Mouse (Mus musculus) retina, adult 2 months (tissue): ENCODE measurements around the gene Vmac.

Experiments
- DNase-seq: peaks from one replicate; pipeline ENCODE4 v3.0.0-alpha.2; 2012; ENCODE audit warnings: low read depth, low spot score

The Vmac gene

DNA sequence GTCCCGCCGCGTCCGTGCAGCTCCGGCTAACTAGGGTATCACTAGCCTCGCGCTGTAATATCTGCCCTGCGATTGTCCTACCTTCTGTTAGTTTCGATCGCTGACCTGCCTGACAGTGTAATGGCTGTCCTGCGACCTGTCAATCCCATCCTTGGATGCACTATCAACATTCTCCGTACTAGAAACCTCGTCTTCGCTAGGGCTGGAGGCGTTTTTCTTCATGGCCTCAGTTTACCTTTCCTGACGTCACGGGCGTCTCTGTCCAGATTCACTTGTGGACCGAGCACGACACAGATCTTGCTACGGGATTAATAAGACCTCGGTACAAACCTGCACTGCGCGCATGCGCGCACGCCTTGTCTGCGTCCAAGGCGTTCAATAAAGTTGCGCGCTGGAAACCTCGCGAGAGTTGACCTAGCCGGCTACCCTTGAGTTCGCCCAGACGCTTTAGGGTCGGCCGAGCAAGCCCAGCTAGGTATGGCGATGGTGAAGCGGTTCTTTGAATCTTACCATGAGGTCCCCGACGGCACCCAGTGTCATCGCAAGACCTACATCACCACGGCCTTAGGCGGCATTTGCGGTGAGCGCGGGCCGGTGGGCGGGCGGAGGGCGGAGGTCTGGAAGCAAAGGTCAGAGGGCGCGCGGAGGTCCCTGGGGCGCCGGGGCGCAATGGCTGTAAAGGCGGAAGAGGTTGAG, at the start of gene Vmac, which contains the start of gene Ndufa11:
TSS of gene Vmac (minus strand) at position 660 of the 696 bp plus-strand sequence.
TSS of gene Ndufa11 (plus strand) at position 405 of the 696 bp plus-strand sequence.
- peak; percentile 96 for DNase-seq

- no peak for DNase-seq
These were observed 49.0 kb upstream of the Vmac start for GRCm38 (mm10) chr17:56766631-56767405.

GRCm38 (mm10) chr17:56765431-56765830, 47.6 kb upstream of the Vmac start:
- no peak for DNase-seq

DNA sequence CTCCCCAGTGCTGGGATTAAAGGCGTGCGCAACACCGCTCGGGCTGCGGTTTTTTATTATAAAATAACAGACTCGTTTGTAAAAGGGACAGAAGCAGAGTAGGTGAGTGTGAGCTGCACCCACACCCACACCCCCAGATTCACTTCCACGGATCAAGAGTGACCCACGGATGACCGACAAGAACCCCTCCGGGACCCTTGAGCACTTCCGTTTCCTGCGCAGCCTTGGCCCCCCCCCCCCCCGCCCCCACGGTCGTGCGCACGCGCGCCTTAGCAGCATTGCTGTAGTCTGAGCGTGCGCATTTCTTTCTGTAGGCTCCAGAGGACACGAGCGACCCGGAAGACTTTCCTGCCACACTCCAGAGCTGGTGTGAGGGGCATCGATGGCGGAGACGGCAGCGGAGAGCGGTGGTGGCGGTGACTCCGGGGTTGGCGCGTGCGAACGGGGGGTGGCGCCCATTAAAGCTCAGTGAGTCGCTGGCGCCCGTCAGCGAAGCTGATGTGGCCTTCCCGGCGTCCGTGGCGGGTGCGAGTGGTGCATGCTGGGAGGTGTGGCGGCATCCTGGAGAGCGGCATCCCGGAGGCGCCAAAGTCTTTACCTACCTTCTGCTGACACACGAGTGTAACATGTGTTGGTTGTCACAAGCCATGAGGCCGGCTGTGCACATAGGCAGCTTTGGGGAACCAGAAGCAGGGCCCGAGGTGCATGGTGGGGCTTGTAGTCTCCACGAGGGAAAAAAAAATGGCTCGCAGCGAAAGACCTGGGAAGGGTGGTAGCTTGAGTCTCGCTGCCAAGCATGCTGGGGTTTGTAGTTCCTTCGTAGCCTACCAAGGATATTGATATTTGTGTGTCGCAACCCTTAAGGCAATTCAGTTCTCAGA, 46.9 kb upstream of the Vmac start, which contains the start of gene Dus3l:
TSS of gene Dus3l (plus strand) at position 284 of the 881 bp plus-strand sequence.
- peak; percentile 77 for DNase-seq

DNA sequence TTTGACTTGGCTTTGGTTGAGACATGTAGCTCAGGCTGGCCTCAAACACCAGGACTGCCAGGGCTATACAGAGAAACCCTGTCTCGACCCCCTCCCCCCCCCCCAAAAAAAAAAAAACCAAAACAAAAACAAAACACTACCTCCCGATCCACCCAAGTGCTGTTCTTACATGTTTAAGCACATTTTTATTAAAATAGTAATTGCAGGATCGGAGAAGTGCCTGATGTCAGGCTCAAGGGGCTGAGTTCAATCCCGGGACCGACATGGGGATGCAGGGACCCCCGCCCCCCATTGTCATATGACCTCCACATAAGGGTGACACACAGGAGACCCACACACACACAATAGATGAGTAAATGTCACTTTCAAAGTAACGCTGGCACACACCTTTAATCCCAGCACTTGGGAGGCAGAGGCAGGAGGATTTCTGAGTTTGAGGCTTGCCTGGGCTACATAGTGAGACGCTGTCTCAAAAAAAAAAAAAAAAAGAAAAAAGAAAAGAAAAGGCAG, 46.0 kb upstream of the Vmac start:
- no peak for DNase-seq

DNA sequence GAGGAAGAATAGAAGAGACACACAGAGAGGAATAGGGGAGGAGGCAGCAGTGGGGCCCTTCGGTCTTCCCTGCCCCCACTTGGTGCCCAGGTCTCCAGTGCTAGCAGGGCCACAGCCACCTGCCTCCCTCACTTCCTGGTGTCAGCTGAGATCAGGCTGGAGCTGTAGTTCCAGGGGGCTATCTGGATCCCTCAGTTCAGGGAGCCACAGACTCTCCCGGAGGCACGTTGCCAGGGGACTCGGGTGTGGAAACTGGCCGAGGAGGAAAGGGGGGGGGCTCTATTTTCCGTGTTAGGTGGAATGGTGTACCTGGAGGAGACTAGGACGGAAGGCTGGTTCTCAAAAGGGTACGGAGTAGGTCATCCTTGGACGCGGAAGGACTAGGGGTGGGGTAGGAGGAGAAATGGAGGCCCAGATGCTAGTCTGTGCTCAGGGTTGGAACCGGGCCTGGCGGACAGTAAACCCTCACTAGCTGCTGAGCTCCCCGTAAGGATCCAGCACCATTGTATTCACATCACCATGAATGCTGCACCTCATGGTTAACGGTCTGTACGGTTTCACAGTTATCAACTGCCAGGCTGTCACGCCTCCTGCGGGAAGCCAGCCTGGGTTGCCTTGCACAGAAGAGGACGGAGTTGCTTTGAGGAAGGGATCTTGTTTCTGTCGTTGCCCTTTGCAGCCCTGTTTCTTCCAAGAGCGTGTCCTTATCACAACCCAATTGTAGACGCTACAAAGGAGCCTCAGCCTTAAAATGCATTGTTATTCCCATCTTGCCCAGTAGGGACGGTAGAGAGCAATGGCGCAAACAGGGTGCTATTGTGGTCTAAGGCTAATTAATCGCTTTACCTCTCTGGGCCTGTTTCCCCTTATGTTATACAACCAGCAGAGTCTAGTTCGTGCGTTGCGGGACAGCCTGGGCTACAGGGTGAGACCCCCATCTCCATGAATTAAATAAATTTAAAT, 45.2 kb upstream of the Vmac start:
- peak; percentile 61 for DNase-seq

- DNase-seq, result peak; percentile 90
These were observed 44.2 kb upstream of the Vmac start for GRCm38 (mm10) chr17:56761991-56762410.

DNA sequence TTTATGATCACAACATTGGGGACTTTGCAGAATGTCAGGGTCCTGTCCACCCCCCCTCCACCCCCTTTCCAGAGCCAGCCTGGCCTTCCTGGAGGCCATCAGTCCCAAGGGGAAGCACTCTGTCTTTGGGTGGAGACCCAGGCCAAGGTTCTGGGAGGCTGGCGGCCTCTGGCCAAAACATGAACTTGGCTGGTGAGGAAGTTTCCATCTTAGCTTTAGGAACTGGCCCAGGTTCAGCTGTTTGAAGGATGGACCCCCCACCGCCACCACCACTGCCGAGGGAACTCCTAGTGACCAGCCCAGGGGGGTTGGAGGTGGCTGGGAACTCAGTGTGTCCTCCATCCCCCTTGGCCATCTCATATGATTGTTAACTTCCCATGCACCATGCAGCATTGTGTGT, 43.3 kb upstream of the Vmac start:
- DNase-seq, result no peak

GRCm38 (mm10) chr17:56759261-56759660, 41.4 kb upstream of the Vmac start:
- DNase-seq, result no peak

DNA sequence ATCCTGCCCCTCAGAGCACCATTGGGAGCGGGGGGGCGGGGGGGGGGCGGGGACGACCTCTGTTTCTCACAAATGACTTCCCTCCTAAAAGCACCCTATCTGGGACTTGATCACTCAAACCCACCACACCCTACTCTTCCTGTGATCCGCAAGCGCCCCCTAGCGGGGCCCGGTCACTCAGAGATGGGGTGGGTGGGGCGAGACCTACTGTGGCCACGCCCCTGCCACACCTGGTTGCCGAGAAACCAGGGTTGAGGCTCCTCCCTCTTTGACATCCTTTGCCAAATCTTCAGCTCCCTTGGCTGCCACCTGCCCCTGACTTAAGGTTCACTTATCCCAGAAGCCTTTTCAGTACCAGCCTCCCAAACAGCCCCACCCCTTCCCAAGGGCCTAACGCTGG, 40.3 kb upstream of the Vmac start:
- no peak for DNase-seq

DNA sequence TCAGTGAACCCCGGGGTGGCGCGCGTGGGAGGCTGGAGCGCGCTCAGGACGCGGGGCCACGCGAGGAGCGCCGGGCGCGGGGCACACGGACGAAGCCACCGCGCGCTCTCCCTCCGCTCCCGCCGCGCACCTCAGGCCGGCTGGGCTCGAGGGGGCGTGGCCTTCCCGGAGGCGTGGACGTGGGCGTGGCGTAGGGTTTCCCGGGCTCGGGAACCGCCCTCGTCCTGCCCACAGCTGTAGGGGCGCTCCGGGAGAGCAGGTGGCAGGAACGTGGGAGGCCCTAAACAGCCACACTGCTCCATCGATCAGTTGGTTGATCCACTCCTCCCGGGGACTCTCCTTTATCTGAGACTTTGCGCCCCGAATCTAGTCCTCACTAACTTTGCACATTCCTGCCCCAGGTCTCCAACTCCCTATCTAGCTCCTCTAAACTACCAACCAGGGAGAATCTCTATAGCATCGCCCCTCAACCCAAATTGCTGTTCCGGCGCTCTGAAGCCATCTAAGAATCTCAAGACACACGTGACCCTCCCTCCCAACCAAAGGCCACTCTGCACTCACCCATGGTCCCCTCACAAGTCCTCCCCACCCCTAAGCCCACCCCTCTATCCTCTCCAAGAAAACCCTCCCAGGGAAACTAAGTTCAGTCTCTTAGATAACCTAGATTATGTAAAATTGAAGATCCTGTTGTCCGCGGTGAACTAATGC, 39.7 kb upstream of the Vmac start, which contains the start of gene Nrtn:
TSS of gene Nrtn (minus strand) at position 115 of the 708 bp plus-strand sequence.
- DNase-seq, result peak; percentile 68

DNA sequence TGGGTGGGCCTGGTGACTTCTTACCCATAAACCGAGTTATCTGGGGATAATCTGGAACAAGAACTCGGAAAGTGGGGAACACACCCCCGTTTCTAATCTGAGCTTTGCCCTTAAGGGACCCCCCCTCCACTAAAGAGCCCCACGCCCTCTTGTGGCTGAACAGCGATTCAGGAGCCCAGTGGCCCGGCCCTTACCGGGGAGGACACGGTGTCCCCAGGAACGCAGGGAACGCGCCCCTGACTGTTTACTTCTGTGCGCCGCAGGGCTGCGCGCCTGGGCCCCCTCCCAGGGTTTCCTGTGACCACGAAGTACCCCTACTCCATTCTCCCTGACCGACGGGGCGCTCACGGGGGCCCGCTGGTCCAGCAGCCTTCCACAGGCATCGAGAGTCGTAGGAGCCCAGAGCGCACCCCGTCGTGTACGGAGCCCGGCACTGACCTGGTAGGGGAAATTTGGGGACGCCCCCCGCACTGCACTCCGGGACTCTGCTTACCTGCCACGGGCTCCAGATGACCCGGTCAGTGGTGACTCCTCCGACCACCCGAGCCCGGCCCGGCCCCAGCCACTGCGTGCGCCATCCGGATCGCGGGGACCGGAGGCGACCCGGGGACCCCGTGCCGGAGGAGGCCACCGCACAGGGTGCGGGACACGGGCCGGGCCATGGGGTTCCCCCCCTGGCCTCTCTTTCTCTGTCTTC, 39.0 kb upstream of the Vmac start:
- no peak for DNase-seq

GRCm38 (mm10) chr17:56754271-56755185, 36.7 kb upstream of the Vmac start:
- no peak for DNase-seq

DNA sequence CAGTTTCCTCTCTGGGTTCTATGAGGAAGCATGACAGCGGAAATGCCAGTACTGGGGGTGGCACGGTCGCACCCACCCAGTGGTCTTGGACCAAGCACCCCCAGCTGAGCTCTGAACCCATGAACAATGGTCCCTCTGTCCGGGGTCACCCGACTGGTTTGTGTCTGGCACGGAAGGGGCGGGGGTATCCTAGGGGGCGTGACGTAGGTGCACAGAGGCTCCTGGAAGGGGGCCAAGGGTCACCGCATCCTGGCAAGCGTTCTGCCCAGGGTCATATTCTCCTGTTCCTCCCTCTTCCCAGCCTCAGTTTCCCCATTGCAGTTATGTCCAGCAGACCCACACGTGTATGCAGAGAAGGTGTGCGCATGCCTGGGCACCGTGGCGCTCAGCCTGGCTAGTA, 35.6 kb upstream of the Vmac start:
- no peak for DNase-seq

DNA sequence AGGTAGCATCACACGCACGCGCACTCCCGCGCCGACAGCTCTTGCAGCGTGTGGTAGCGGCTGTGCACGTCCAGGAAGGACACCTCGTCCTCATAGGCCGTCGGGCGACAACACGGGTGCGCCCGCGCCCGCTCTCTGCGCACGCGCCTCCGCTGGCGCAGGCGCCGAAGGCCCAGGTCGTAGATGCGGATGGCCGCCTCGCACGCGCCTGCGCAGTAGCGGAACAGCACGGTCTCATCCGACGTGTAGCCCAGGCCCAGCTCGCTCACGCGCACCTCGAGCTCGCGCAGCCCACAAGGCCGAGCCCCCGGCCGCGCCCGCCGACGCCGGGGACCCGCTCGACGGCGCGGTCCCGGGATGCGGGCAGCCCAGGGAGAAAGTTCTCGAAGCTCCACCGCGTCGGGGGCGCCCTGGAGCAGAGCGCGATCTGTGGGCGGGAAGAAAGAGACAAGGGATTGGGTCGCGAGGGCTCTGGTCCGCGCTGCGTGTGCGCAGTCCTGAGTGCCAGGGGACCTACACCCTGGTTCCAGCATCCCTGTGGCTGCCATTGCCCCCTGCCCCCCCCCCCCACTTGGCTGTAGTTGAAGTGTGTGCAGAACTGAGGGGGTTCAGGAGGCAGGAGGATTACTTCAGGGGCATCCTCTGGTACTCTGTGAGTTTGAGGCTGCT, 33.7 kb upstream of the Vmac start:
- DNase-seq, result no peak

GRCm38 (mm10) chr17:56744173-56744572, 26.4 kb upstream of the Vmac start:
- DNase-seq, result no peak

GRCm38 (mm10) chr17:56740788-56741160, 23.0 kb upstream of the Vmac start:
- DNase-seq, result no peak
